Mouse (Mus musculus) gastrocnemius, adult 18-20 months (tissue): ENCODE data around the gene Rpl23. TPM values are rescaled to one million over a fixed set of nuclear protein-coding genes. Genes with fewer than 3 reads are reported as not detected.

Experiments used
- DNase-seq: peaks from one replicate; pipeline ENCODE4 v3.0.0; 2021; ENCODE audit warnings: low spot score
- long read RNA-seq, 2 experiments: library from polyadenylated mRNA; stranded (forward); transcript quantifications; one replicate each; pipeline ENCODE4 v2.0.0; 2021
- total RNA-seq, 2 experiments: library from RNA; stranded (reverse); gene quantifications; 2 replicates each; pipeline ENCODE4 v1.2.3; 2021

Rpl23 gene
- 100 to 1,000 TPM; 426 to 450 TPM for total RNA-seq
- long read RNA-seq, experiment 1, transcript Rpl23-201 (5 exons, 1,059 nt) = major isoform, 117 of 146 reads
- long read RNA-seq, experiment 1, transcript Rpl23-203 (2 exons, 480 nt) = minor isoform, 9 of 146 reads
- long read RNA-seq, experiment 1, partial matches to known transcripts = 18 of 146 reads
- long read RNA-seq, experiment 1, other reads (novel, unspliced or antisense) = 2 of 146 reads
- long read RNA-seq, experiment 2, transcript Rpl23-201 (5 exons, 1,059 nt) = major isoform, 125 of 148 reads
- long read RNA-seq, experiment 2, partial matches to known transcripts = 20 of 148 reads
- long read RNA-seq, experiment 2, other reads (novel, unspliced or antisense) = 2 of 148 reads

DNA sequence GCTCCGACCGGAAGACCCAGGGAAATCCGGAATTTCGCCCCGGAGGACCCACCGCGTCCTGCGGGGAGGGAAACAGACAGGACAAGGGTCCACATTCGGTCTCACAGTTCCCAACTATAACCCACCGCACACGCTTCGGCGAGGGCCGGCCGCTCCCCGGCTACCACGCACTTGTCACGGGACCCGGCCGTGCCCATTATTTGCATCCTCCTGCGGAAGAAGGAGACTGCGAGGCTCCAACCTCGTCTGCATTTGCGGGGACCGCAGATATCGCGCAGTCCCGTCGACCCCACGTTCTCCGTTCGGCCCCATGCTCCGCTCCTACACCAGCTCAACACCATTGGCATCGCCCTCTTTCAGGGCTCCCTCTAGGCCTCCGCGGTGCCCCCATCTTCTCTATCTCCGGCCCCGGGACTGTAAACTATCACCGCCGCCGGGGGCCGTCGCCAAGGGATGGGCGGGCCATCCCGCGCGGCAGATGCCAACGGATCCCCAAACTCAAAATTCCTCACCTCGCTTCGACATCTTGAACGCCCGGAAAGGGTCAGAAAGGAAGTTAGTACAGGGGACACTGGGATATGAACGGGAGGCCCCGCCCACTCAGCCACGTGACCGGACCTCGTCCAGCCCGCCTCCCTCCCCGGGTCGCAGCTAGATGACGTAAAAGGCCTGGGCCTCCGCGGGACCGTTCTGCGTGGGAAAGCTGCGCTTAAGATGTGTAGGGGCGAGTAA lies at the start of gene Rpl23:
Rpl23 (minus strand) TSS at position 606 of the 732 bp plus-strand sequence.
- DNase-seq = peak; percentile 99

DNA sequence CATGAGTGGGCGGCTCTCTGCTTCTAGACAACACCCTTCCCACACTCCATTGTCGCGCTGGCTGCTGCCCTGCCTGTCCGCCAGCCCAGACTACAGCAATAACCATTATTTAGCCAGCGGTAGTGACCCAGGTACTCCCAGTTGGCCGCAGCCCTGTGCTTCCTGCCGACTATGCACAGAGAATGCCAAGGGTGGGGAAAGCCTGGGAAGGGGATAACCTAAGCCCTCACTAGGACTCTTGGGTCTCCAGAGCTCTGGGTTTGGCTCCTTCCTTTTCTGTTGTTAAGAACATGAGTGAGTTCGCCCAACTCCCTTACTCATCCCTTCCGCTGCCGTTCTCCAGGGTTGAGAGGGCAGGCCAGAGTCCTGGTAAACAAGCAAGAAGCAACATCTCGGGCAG lies 49.8 kb upstream of the Rpl23 start:
- peak; percentile 52 for DNase-seq

DNA sequence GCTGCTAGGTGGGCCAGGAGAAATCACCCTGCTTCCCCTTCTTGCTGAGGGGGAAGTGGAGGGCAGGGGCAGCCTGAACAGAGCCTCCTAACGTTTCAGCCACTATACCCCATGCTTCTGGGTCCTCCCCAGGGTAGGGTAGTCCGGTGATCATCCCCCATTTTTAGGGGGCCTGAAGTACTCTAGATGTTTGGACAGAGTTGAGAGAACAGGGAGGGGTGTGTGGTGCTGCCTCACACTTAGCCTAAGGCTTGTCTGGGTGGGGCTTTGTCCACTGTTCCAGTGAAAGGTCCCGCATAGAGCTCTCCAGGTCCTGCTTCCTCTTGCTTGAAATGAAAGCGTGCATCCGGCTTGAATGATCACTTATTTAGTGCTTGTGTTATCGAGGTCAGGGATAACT lies 48.3 kb upstream of the Rpl23 start:
- DNase-seq = no peak

DNA sequence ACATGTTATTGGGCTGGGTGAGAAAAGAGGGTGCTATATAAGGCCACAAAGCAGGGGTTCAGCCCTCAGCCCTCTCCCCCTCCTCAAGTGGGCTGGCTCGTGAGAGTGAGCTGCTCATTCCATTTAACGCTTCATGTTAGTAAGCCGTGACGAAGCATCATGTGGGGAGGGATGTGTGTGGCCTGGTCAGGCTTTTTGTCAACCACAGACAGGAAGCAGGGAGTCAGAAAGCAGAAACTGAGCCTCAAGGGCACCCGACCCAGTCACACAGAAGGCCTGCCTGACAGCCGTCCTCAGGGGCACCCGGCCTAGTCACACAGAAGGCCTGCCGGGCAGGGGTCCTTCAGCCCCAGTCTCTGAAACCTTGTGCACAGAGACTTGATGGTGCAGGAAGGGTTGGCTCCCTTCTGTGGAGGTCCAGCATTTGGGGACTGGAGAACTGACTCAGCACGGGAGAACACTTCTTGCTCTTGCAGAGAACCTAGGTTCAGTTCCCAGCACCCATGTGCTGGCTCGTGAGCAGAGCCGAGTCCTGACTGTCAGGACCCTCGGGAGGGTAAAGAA lies 47.8 kb upstream of the Rpl23 start:
- no peak for DNase-seq

DNA sequence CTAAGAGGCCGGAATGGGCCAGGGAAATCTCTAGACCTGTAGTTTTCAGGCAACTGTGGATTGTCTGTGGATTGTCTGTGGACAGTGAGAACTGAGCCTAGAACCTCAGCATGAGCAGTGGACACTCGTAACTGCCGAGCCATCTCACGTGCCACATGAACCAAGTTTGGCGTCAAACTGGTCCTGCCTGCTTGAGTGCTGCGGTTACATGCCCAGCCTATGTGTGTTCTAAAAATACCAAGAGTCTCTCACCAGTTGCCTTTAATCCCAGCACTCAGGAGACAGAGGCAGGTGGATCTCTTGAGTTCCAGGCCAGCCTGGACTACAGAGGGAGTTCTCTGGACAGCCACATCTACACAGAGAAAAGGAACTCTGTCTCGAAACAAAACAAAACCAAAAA lies 47.1 kb upstream of the Rpl23 start:
- DNase-seq = no peak

DNA sequence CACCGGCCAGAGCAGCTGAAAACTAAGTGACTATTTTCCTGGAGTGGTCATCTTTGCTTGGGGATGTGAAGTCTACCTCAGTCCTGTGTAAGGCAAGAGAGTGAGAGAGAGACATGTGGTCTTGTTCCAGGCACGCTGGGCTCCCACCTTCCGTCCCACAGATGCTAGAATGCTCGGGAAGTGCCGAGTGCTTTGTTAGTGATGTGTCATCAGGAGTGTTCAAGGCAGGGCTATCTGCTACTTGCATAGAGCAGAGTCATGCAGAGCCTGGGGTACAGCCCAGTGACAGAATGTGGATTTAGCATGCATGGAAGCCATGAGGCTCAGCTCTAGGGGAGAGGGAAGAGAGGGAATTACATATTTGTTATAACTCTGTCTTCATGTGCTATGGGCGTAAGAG lies 45.4 kb upstream of the Rpl23 start:
- no peak for DNase-seq

DNA sequence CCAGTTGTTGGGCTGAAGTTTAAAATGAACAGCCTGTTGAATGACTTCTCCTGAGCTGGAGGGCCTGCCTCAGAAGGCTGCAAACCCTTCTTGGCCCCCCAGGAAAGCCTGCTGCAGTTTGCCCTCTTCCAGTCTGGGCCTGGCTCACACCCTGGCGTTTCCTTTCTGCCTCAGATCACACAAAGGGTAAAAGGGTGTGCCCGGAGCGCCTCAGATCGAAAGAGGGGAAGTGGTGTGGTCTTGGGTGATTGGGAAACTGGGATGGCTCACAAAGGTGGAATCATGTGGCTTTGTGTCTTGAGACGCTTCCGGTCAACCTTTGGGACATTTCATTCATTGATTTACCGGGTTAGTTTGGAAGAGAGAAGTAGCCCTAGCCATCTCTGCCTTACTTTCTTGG lies 44.2 kb upstream of the Rpl23 start:
- no peak for DNase-seq

DNA sequence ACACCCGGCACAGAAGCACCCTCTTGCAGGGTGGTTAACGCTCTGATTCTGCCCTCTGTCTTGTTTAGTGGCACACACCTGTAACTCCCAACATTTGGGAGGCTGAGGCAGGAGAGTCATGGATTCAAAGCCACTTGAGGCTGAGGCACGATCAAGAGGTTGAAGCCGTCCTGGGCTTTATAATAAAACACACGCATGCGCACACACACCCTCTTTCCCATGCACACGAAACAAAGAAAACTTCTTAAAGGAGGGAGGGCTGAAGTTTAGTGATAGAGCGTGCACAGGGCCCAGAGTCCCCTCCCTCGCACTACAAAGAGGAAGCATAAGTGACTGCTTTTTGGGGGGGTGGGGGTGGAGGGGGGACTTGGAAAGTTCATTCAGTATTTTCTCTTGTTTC lies 43.7 kb upstream of the Rpl23 start:
- DNase-seq = no peak

DNA sequence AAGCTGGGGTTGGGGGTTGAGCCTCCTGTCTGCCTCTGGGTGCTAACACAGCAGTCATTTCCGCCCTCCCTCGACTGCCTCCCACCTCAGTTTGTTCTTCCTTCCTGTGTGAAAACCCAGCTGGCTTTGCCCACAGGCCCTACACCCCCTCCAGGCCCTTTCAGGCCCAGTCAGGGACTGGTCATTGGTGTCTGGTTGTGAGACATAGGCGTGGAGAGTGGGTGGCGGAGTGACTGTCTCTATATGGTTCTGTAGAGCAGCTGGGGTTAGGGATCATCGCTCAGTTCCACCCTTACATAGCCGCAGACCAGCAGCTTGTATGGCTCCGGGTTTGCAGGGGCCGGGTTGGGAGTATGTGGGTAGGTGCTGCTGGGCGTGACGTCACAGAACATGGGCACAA lies 43.1 kb upstream of the Rpl23 start:
- DNase-seq = no peak

DNA sequence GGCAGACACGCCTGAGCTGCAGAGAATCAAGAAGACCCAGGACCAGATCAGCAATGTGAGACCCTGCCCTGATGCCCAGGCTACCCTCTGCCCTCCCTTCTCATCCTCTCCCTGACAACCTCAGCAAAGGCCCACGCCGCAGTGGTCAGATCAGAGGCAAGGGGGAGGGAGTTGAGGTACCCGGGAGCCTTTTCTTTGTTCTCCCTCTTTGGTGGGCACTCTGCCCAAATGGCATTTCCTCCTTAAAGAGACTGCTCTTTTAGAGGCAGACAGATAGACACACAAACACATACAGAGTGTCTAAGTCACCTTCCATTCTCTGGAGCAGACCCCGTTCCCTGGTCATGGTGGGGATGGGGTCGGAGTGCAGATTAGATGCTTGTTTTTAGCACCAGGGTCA lies 42.7 kb upstream of the Rpl23 start:
- DNase-seq = no peak

DNA sequence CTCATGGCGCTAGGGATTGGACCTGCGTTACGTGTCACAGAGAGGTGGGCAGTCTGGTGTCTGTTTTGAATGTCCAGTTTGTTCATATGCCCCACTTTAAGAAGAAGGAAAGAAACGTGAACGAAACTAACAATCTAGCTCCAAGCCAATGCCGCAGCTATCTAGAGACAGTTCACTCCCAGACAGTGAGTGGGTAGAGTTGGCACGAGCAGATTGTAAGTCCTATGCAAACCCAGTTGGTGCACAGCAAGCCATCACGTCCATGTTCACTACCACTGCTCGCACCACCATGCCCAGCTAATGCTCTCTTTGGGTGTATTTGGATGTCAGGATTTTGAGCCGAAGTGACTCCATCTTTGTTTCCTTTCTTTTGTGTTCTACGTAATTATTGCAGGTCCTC lies 41.9 kb upstream of the Rpl23 start:
- no peak for DNase-seq

DNA sequence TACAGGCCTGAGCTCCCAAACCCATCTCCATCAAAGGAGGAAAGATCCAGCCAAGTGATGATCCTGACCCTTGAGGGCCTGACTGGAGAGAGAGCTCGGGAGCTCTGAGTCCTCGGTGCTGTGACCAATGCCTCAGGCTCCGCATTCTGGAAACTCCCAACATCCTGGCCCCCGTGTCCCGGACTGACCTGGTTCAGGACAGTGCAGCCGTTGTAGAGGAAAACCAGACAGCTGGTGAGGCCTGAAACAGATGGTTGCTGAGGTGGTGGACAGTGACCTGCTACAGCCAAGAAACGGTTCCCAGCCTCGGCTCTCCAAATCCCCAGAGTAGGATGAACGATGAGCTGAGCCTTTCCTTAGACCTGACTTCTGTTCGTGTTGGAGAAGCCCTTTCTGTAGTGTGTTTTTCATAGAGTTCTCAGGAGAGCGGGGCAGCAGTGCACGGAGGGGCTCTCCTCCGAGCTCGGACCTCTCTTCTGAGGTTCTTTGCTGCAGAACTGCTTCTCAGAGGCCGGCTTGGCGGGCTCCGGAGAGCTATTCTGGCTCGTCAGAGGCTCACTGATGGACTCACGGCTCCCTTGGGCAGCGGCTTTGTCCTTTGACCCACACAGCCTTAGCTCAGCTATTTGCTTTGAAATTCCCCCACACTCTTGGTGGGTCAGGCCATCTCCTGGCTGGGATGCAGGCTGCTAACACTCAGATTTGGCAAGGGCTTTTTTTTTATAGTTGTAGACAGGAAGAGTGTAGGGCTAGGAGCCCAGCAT lies 40.8 kb upstream of the Rpl23 start:
- DNase-seq = no peak

DNA sequence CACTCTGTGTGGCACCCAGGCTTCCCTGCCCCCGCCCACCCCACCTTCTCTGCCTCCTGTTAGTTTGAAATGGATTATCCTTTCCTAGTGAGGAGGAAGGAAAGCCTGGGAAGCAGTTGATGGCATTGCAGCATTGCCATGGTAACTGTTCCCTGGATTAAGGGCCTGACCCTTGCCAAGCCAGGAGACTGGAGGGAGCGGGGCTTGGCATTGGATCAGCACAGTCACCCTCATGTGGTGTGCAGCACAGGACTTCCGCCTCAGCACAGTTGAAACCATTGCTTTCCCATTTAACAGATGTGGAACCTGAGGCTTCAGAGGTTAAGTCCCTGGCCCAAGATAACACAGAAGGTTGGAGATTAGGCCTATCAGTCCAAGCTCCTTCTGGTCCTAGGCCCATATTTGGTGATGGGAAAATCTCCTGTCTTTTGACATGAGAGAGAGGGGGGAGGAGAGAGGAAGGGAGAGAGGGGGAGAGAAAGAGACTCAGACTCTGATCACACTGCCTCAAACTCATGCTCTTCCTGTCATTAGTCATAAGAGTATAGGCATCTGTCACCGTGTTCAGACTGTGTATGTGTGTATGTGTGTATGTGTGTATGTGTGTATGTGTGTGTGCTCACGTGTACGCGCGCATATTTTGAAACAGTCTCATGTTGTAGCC lies 39.3 kb upstream of the Rpl23 start:
- DNase-seq = no peak

DNA sequence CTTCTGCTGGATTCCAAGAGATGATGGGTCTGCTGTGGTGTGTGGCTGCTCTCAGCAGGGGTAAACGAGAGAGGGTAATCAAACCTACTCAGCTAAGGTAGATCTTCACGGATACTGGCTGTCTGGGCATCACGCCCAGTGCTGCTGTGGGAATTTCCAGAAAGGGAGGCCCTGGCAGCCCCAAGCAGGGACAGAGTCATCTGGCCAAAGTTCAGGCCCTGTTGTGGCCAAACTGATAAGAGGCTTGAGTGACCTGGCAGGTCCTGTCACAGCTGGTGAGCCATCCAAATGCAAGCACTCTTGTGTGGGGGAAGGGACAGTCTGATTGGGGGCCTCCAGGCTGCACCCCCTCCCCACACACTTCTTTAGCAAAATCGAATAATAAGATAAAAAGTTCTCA lies 38.6 kb upstream of the Rpl23 start:
- DNase-seq = peak; percentile 80

DNA sequence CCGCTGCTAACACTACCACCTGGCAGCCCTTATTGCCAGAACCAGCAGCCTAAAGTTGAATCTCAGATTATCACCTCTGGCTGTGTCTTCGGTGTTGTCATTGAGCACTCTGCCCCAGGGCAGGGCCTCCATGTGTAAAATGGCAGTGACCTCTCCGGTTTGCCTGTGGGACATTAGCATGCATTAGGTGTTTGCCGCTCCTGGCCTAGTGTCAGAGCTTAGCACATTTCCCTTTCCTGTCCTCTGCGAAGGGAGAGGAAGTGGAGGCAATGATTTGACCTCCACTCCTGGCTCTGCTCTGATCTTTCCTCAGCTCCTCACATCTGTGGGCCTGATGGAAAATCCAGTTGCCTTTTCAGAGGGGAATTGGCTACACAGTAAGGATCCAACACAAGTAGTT lies 37.7 kb upstream of the Rpl23 start:
- DNase-seq = no peak

DNA sequence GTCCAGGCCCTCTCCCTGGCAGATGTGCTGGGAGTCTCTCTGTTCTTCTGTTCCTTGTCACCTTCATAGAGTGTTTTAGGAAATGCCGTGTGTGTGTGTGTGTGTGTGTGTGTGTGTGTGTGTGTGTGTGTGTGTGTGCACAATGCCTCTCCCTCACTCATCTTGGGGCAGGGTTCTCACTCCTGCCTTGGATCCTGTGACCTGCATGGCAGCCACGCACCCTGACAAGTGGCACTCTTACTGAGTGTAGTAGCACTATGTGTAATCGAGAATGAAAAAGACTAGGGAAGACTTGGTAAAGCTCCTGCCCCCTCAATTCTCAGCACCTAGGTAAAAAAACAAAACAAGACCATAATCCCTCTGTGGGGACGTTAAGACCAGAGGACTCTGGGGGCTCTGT lies 36.9 kb upstream of the Rpl23 start:
- DNase-seq = no peak

DNA sequence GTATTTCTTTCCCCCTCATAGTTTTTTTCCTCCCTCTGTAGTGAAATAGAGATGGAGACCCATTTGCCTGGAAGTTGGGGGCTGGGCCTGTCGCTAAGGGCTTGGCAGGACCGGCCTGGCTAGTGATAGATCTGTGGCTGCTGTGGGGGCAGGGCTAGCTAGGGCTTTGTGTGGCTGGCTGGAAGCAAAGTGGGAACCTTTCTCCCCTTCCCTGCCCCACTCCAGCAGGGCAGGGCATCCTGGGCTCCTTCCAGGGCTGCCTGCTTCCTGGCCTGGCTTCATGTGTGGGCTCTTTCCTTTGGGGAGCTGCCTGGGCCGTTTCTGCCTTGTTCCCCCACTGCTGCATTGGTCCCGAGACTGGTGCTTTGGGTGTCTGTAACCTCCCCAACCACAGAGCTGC lies 36.3 kb upstream of the Rpl23 start:
- no peak for DNase-seq

DNA sequence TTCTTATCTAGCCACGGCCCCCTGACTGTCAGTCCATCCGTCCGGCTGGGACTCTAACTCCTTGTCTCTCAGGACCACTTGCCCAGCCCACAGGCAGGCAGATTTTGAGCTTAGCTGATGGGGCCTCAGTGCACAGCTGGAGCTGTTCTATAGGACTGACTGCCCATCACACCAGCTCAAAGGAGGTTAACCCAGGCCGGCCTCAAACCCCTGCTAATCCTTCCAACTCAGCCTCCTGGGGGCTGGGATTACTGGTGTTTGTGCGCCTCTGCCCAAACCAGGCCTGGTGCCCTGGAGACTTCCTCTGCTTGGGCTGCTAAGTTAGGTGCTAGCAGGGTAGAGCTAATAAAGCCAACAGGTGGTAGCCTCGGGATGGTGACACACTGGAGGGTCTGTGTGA lies 35.8 kb upstream of the Rpl23 start:
- no peak for DNase-seq

DNA sequence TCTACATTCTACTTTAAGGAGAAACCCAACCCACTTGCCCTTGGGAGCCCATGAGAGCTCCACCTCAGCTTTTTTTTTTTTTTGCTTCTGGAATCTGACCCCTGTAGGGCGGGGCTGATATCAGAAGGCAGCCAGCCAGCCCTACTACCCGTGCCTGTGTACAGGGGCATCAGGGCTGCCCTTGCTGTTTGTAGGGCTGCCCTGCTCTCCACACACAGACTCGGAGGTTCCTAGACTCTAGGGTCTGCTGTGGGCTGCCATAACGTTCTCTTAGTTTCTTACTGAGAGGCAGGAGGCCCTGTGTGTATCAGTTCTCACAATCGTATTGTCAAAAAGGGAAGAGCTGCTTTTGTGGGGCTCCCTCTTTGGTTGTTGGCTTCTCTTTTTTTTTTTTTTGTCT lies 35.1 kb upstream of the Rpl23 start:
- DNase-seq = no peak

DNA sequence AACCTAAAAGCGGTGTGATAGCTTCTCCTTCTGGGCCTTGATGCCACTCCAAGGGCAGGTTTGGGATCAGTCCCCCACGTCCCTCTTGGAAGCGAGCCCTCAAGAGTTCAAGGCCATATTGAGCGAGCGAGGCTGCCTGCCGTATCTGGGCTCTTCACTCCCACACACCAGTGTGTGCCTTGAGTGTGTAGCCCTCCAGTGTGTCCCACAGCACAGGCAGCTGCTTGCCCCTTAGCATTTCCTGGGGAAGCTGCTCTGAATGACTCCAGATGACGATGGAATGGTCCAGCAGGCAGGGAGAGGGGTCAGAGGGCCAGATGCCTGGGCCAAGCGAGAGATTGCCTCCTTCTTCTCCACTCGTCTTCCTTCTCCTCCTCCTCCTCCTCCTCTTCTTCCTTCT lies 34.7 kb upstream of the Rpl23 start:
- no peak for DNase-seq

DNA sequence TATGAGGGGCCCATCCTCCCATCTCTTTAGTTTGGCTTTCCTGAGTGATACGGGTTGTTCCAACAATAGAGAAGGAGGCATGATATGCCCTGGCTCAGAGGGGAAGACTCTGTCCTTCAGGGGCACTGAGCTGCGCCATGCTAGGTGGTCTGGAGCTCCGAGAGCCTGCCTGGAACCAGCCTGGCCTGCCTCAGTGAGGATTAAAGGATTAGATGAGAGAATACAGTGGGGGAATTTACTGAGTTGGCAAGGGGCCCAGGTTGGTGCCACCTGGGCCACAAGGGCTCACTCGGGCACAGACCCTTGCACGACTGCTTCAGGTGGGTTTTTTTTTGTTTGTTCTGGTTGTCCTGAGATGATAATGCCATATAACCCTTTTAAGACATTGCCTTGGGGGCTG lies 33.9 kb upstream of the Rpl23 start:
- no peak for DNase-seq

DNA sequence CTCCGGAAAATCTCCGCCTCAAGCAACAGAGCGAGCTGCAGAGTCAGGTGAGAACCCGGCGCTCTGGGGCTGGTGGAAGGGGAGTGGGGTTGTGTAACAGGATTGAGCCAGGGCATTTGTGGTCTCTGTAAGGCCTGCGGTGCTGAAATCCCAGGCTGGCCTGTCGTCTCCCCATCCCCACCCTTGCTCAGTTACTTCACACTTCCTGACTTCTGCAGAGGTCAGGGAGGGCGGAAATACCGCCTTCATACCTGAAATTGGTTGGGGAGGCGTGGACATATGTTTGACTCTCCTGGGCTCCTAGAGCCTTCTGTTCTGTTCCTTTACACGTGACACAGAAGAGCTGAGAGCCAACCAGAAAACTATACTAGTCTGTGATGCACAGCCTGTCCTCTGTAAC lies 33.5 kb upstream of the Rpl23 start:
- no peak for DNase-seq
